Mouse (Mus musculus): Measurements from ENCODE around the gene Gm48551. TPM values are rescaled to one million over a fixed set of nuclear protein-coding genes. Genes with fewer than 3 reads are reported as not detected.

Gene Gm48551
- polyA plus RNA-seq (2015; fragmentation: Nextera tagmentation; extraction: Ambion mirVana): 1.4 and 3.0 TPM in 2 replicates

DNA sequence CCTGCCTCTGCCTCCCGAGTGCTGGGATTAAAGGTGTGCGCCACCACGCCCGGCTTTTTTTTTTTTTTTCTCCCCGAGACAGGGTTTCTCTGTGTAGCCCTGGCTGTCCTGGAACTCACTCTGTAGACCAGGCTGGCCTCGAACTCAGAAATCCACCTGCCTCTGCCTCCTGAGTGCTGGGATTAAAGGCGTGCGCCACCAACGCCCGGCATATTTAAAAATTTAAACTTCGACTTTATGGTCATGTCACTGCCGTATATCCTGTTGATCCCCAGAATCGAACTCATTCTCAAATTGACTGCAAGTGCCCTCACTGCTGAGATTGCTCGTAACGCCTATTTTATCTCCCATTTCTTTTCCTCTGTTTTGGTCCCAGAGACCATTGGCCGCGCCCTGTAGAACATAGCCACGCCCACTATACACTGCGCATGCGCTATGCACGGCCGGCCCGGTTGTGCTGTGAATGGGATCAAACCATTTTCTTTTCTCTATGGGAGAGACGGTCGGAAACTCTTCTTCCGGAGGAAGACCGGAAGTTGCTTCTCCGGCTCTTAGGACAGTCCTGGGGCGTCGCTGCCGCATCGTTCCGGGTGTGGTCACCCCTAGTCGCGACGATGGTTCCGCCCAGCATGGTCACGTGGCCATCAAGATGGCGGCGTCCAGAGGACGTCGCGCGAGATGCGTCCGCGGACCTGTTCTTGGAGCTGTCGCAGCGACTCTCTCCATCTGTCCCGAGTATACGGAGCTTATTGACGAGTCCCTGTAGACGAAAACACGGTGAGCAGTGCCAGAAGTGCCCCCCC lies at the start of gene Gm48551, which contains the start of gene Dohh:
Gene Gm48551 (plus strand): TSS at position 665 of the 803 bp plus-strand sequence.
Gene Dohh (plus strand): TSS at position 627 of the 803 bp plus-strand sequence.

DNA sequence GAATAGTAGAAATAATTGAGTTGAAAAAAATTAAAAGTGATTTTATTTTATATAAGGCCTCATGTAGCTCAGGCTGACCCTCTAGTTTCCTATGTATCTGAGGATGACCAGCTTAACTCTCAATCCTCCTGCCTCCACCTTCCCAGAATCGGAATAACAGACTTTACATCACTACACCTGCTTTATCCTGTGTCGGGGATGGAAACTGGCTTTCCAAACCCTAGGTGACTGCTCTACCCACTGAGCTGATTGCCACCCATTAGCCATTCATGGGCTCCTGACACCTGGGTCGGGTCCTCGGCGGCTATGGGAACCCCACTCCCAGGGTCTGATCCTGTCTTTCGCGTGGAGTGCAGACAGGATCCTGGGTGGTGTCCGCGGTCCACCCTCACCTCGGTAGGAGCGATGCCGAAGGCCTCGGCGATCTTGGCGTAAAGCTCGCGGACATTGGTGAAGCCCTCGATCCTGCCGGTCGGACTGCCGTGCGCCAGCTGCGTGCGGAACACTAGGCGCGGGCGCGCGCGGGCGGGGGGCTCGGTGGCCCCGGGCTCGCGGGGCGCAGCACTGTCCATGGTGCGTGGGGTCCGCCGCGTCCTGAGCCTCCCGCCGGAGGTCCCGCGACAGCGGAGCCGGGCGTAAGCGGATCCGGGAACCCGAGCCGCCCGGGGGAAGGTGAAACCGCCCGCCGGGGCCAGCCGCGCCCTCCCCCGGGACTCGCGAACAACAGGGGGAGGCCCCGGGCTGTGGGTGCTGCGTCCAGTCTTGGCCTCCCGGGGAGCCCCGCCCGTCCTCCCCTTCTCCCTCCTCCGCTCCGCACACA lies 41.4 kb upstream of the Gm48551 start, which contains the start of gene Gipc3:
Gene Gipc3 (minus strand): TSS at position 581 of the 820 bp plus-strand sequence.

DNA sequence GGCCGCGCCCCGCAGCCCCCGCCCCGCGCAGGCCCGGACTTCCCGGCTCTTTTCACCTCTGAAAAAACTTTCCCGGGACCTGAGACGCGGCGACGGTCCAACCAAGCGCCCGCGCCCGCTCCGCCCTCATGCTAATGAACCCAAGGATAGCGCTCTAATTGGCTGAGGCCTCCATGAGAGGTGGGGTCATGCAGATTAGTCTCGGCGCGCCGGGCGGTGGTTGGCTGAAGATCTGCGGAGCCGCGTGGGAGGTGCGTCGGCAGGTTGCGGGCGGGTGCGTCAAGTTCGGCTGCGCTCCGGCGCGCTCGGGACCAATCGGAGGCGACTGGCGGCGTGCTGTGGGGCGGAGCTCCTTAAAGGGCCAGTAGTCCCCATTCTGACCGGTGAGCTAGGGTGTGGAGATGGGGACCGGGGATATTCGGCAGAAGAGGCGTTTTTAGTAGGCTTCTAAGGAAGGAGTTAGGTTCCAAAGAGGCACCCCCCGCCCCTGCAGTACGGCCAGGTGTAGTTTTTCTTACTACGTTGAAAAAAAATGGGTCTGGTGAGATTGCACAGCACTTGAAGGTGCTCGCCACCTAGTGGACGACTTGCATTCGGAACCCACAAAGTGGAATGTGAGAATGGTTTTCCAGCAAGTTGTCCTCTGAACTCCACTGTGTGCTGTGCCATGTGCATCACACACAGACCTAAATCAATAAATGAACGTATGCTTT lies 33.8 kb upstream of the Gm48551 start, which contains the start of gene Hmg20b:
Gene Hmg20b (minus strand): TSS at position 130 of the 713 bp plus-strand sequence.

DNA sequence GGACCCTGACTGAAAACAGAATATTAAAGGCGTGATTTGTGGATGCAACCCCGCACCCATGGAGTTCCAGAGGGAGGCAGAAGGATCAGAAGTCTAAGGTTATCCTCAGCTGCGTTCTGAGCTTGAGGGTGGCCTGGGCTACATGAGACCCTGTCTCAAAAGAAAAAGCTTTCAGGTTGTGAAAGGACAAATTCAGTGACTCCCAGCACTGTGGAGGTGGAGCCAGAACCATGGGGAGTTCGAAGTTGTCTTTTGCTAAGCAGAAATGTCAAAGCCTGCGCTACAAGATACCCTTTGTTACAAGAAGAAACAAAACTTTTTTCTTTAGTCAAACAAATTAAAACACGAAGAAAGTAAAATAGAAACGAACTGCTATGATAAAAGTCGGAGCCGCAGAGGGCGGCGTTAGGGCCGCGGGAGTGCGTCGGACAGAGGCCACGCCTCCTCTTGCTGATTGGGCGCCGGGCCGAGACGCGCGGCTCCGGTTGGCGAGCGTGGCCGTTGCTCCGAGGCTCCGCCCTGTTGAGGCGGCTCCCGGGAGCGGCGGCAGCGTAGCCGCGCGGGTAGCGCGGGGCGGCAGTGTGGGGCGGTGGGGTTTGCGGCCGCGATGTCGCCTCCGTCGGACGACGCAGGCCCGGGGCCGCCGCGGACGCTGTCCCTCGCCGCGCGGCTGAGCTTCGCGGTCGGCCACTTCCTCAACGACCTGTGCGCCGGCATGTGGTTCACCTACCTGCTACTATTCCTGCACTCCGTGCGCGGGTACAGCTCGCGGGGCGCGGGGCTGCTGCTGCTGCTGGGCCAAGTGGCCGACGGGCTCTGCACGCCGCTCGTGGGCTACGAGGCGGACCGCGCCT lies 27.0 kb upstream of the Gm48551 start, which contains the start of gene Mfsd12:
Gene Mfsd12 (plus strand): TSS at position 501 of the 854 bp plus-strand sequence.

DNA sequence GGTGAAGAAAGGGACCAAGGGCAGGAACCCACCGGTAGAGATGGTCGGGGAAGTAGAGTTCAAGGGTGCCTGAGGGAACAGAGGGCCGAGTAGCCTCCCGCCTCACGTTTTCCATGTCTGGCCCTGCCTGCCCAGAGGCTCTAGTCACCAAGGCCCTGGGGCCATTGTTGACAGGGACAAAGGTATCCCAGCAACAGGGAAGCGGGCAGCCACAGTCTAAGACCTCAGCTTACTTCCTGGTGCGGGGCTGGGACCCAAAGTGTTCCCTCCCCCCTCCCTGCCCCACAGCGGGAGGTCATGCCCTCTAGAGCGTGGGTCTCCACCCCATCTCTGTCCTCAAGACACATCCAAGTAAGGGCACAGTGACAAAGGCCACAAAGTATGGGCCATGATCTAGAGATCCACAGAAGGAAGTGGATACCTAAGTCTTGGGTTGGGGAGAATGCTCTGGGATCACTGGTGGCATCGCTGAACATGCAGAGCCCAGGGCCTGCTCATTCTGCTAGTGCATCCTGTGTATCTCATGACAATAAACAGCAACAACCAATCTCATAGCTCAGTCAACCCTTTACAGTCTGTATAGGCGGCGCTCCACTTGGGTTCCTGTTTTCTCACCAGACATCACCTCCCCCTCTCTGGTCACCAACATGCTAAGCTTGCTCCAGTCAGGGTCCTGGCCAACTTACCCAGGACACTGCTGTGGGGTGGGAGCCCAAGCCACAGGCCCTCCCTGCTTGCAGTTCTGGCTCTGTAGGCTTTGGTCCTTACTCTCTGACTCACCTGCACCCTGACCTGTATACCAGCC lies 18.4 kb upstream of the Gm48551 start, which contains the start of gene 4930404N11Rik:
Gene 4930404N11Rik (minus strand): TSS at position 145 of the 805 bp plus-strand sequence.

DNA sequence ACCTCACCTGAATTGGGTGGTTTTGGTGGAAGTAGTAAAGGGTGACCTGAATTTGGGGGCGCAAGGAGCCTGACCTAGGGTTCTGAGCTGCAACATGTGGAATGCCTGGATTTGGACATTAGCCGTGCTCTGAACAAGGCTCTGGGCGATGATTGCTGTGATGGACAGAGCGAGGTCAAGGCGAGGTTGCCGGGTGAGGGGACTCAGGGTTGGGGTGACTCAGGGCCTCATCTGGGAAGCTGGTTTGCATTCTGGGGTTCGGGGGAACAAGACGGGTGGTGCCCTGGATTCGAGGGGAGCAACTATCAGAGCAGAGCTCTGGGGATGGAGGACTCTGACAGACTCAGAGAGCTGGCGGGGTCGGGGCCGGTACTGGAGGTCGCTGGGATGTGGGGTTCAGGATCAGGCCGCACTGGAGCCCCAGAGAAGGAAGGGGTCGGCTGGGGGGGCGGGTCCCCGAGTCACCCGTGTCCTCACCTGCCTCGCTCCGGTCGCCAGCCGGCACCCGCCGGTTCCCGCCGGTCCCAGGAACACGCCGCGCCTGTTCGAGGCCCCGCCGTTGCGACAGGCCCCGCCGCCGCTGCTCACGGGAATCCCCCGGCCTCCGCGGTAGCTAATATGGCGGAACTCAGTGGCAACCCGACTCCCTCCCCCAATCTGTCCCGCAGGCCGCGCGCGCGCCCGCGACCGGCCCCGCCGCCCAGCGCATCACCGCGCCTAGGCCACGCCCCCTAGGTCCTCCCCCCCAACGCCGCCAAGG lies 6.3 kb upstream of the Gm48551 start, which contains the start of gene Fzr1:
Gene Fzr1 (minus strand): TSS at position 724 of the 760 bp plus-strand sequence.

DNA sequence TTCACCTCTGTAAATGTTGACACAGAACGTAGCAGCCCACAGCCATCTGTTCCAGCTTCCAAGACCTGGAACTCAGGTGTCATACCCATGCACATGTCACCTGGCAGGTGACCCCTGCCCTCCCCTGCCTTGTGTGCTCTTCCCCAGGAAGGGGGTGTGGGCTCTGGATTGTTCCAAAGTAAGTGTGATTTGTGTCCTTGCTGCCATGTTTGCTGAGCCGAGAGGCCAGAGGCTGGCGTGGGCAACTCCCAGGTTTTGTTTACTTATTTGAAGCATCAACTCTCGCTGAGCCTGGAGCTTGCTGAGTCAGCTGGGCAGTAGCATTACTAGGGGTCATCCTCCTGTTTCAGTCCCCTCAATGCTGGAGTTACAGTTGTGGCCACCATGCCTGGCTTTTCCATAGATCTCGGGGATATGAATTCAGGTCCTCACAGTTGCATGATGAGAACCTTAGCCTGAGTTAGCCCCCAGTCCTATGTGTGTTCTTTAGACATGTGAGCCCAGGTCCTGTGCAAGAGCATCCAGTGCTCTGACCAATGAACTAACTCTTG lies 4.3 kb downstream of the Gm48551 start, which contains the start of gene Gm48552:
Gene Gm48552 (plus strand): TSS at position 501 of the 551 bp plus-strand sequence.

DNA sequence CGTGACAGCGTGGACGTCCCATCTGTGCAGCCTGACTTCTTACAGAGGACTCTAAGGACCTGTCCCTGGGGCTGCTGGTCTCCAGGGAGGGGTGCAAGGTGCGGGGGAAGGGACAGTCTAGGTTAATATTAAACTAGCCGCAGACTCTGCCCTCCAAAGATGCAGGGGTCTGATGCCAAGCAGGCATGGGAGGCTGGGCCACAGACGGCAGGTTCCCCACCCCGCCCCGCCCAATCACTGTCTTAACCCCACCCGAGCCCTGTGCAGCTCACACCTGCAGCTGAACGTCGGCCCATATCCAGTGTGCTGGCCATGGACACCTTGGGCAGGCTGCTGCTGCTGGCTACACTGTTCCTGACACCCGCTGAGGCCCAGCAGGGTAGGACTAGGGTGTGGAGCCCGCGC lies 8.5 kb downstream of the Gm48551 start, which contains the start of gene Smim24:
Gene Smim24 (plus strand): TSS at position 271 of the 405 bp plus-strand sequence.

Small RNAs within 50 kb of the gene (microRNA-seq; reads per million reads assigned to microRNA genes)
- gene Mir1191b (ENCODE audit: borderline replicate concordance, insufficient number of aligned reads) (2.1 reads per million), gene Mir6913 (ENCODE audit: borderline replicate concordance, insufficient number of aligned reads) (not detected)

Other genes starting within 250 kb of the Gm48551 start
- 38.3 and 48.5 TPM in 2 replicates for gene Zbtb7a, start 249.2 kb upstream of the Gm48551 start, polyA plus RNA-seq (2015; fragmentation: Nextera tagmentation; extraction: Ambion mirVana)
- gene Pias4, start 216.5 kb upstream of the Gm48551 start, polyA plus RNA-seq (2015; fragmentation: Nextera tagmentation; extraction: Ambion mirVana): 15.5 and 24.7 TPM in 2 replicates
- 323 and 361 TPM in 2 replicates for gene Eef2, start 207.8 kb upstream of the Gm48551 start, polyA plus RNA-seq (2015; fragmentation: Nextera tagmentation; extraction: Ambion mirVana)
- gene Dapk3, start 201.5 kb upstream of the Gm48551 start, polyA plus RNA-seq (2015; fragmentation: Nextera tagmentation; extraction: Ambion mirVana): 45.5 and 58.7 TPM in 2 replicates
- 0.16 TPM in 1 of 2 replicates, not detected in the other for gene 4930442H23Rik, start 200.6 kb upstream of the Gm48551 start, polyA plus RNA-seq (2015; fragmentation: Nextera tagmentation; extraction: Ambion mirVana)
- 0.13 TPM in 1 of 2 replicates, not detected in the other for gene Nmrk2, start 182.4 kb upstream of the Gm48551 start, polyA plus RNA-seq (2015; fragmentation: Nextera tagmentation; extraction: Ambion mirVana)
- 2.4 and 8.1 TPM in 2 replicates for gene Atcay, start 153.6 kb upstream of the Gm48551 start, polyA plus RNA-seq (2015; fragmentation: Nextera tagmentation; extraction: Ambion mirVana)
- 5.5 and 7.2 TPM in 2 replicates for gene Zfr2, start 151.3 kb upstream of the Gm48551 start, polyA plus RNA-seq (2015; fragmentation: Nextera tagmentation; extraction: Ambion mirVana)
- 1.5 and 1.8 TPM in 2 replicates for gene Matk, start 131.5 kb upstream of the Gm48551 start, polyA plus RNA-seq (2015; fragmentation: Nextera tagmentation; extraction: Ambion mirVana)
- gene Mrpl54, start 117.5 kb upstream of the Gm48551 start, polyA plus RNA-seq (2015; fragmentation: Nextera tagmentation; extraction: Ambion mirVana): 257 and 299 TPM in 2 replicates
- 29.0 and 34.3 TPM in 2 replicates for gene Apba3, start 117.5 kb upstream of the Gm48551 start, polyA plus RNA-seq (2015; fragmentation: Nextera tagmentation; extraction: Ambion mirVana)
- gene Tjp3, start 92.9 kb upstream of the Gm48551 start, polyA plus RNA-seq (2015; fragmentation: Nextera tagmentation; extraction: Ambion mirVana): 0.76 and 1.2 TPM in 2 replicates
- gene Pip5k1c, start 91.5 kb upstream of the Gm48551 start, polyA plus RNA-seq (2015; fragmentation: Nextera tagmentation; extraction: Ambion mirVana): 29.5 and 37.8 TPM in 2 replicates
- gene Cactin, start 63.4 kb upstream of the Gm48551 start, polyA plus RNA-seq (2015; fragmentation: Nextera tagmentation; extraction: Ambion mirVana): 17.8 and 25.6 TPM in 2 replicates
- gene Tbxa2r, start 55.7 kb upstream of the Gm48551 start, polyA plus RNA-seq (2015; fragmentation: Nextera tagmentation; extraction: Ambion mirVana): 28.4 and 31.0 TPM in 2 replicates
- gene Gipc3, start 41.2 kb upstream of the Gm48551 start, polyA plus RNA-seq (2015; fragmentation: Nextera tagmentation; extraction: Ambion mirVana): 0.11 and 0.12 TPM in 2 replicates
- gene Hmg20b, start 34.0 kb upstream of the Gm48551 start, polyA plus RNA-seq (2015; fragmentation: Nextera tagmentation; extraction: Ambion mirVana): 59.6 and 78.9 TPM in 2 replicates
- 8.9 and 10.3 TPM in 2 replicates for gene Mfsd12, start 27.0 kb upstream of the Gm48551 start, polyA plus RNA-seq (2015; fragmentation: Nextera tagmentation; extraction: Ambion mirVana)
- gene 4930404N11Rik, start 18.6 kb upstream of the Gm48551 start, polyA plus RNA-seq (2015; fragmentation: Nextera tagmentation; extraction: Ambion mirVana): 0.95 and 2.1 TPM in 2 replicates
- 42.1 and 63.2 TPM in 2 replicates for gene Fzr1, start 6.0 kb upstream of the Gm48551 start, polyA plus RNA-seq (2015; fragmentation: Nextera tagmentation; extraction: Ambion mirVana)
- 62.7 and 76.5 TPM in 2 replicates for gene Dohh, start within 50 bp of the Gm48551 start, polyA plus RNA-seq (2015; fragmentation: Nextera tagmentation; extraction: Ambion mirVana)
- 0.77 and 1.2 TPM in 2 replicates for gene Gm48552, start 4.5 kb downstream of the Gm48551 start, polyA plus RNA-seq (2015; fragmentation: Nextera tagmentation; extraction: Ambion mirVana)
- 3.3 and 8.2 TPM in 2 replicates for gene Smim24, start 8.6 kb downstream of the Gm48551 start, polyA plus RNA-seq (2015; fragmentation: Nextera tagmentation; extraction: Ambion mirVana)
- 65.6 and 73.8 TPM in 2 replicates for gene Nfic, start 71.2 kb downstream of the Gm48551 start, polyA plus RNA-seq (2015; fragmentation: Nextera tagmentation; extraction: Ambion mirVana)
- gene Celf5, start 98.2 kb downstream of the Gm48551 start, polyA plus RNA-seq (2015; fragmentation: Nextera tagmentation; extraction: Ambion mirVana): 1.6 and 6.1 TPM in 2 replicates
- gene Ncln, start 111.9 kb downstream of the Gm48551 start, polyA plus RNA-seq (2015; fragmentation: Nextera tagmentation; extraction: Ambion mirVana): 42.4 and 49.4 TPM in 2 replicates
- 1.2 and 1.8 TPM in 2 replicates for gene S1pr4, start 115.7 kb downstream of the Gm48551 start, polyA plus RNA-seq (2015; fragmentation: Nextera tagmentation; extraction: Ambion mirVana)
- gene Gna15, start 139.8 kb downstream of the Gm48551 start, polyA plus RNA-seq (2015; fragmentation: Nextera tagmentation; extraction: Ambion mirVana): 2.0 and 2.2 TPM in 2 replicates
- 61.6 and 64.5 TPM in 2 replicates for gene Gna11, start 160.7 kb downstream of the Gm48551 start, polyA plus RNA-seq (2015; fragmentation: Nextera tagmentation; extraction: Ambion mirVana)
- gene Aes, start 175.0 kb downstream of the Gm48551 start, polyA plus RNA-seq (2015; fragmentation: Nextera tagmentation; extraction: Ambion mirVana): 477 and 665 TPM in 2 replicates
- 6.8 and 10.0 TPM in 2 replicates for gene Tle2, start 190.1 kb downstream of the Gm48551 start, polyA plus RNA-seq (2015; fragmentation: Nextera tagmentation; extraction: Ambion mirVana)
- 14.5 and 17.4 TPM in 2 replicates for gene Tle6, start 216.6 kb downstream of the Gm48551 start, polyA plus RNA-seq (2015; fragmentation: Nextera tagmentation; extraction: Ambion mirVana)
- 0.46 and 0.72 TPM in 2 replicates for gene BC025920, start 221.8 kb downstream of the Gm48551 start, polyA plus RNA-seq (2015; fragmentation: Nextera tagmentation; extraction: Ambion mirVana)
- 15.8 and 23.5 TPM in 2 replicates for gene Sirt6, start 243.3 kb downstream of the Gm48551 start, polyA plus RNA-seq (2015; fragmentation: Nextera tagmentation; extraction: Ambion mirVana)
- 11.6 and 13.9 TPM in 2 replicates for gene Ankrd24, start 244.1 kb downstream of the Gm48551 start, polyA plus RNA-seq (2015; fragmentation: Nextera tagmentation; extraction: Ambion mirVana)

Data from adrenal gland, postnatal 0 days (tissue).